Mouse (Mus musculus) cerebellum, adult 9-10 months (tissue): ENCODE results near the gene Casq2.

Experiments used
- DNase-seq: peaks from one replicate; pipeline ENCODE4 v3.0.0; 2022

Casq2 gene

GRCm38 (mm10) chr3:102166794-102167193, 80.6 kb downstream of the Casq2 start:
- DNase-seq: no peak

- DNase-seq: no peak
Observed at GRCm38 (mm10) chr3:102167555-102168210, 81.5 kb downstream of the Casq2 start.

- peak; percentile 89 for DNase-seq
Observed at GRCm38 (mm10) chr3:102169197-102169905, 83.1 kb downstream of the Casq2 start.

- no peak for DNase-seq
Observed at GRCm38 (mm10) chr3:102174118-102174865, 88.1 kb downstream of the Casq2 start.

- DNase-seq: no peak
Observed at GRCm38 (mm10) chr3:102175701-102176100, 89.5 kb downstream of the Casq2 start.

- no peak for DNase-seq
Observed at GRCm38 (mm10) chr3:102176116-102176515, 89.9 kb downstream of the Casq2 start.

GRCm38 (mm10) chr3:102177837-102178615, 91.8 kb downstream of the Casq2 start:
- no peak for DNase-seq

- DNase-seq: no peak
Observed at GRCm38 (mm10) chr3:102179869-102180268, 93.7 kb downstream of the Casq2 start.

- DNase-seq: no peak
Observed at GRCm38 (mm10) chr3:102180746-102181145, 94.5 kb downstream of the Casq2 start.

- DNase-seq: no peak
Observed at GRCm38 (mm10) chr3:102181191-102181590, 95.0 kb downstream of the Casq2 start.

GRCm38 (mm10) chr3:102182601-102183000, 96.4 kb downstream of the Casq2 start:
- no peak for DNase-seq

GRCm38 (mm10) chr3:102184721-102185120, 98.5 kb downstream of the Casq2 start:
- no peak for DNase-seq

GRCm38 (mm10) chr3:102187401-102187800, 101.2 kb downstream of the Casq2 start:
- DNase-seq: no peak

- no peak for DNase-seq
Observed at GRCm38 (mm10) chr3:102188972-102189371, 102.8 kb downstream of the Casq2 start.

- no peak for DNase-seq
Observed at GRCm38 (mm10) chr3:102190015-102190414, 103.8 kb downstream of the Casq2 start.

- no peak for DNase-seq
Observed at GRCm38 (mm10) chr3:102190642-102191041, 104.4 kb downstream of the Casq2 start.

- DNase-seq: no peak
Observed at GRCm38 (mm10) chr3:102191575-102191974, 105.4 kb downstream of the Casq2 start.

GRCm38 (mm10) chr3:102192621-102193020, 106.4 kb downstream of the Casq2 start:
- no peak for DNase-seq

GRCm38 (mm10) chr3:102193488-102194290, 107.5 kb downstream of the Casq2 start:
- no peak for DNase-seq

GRCm38 (mm10) chr3:102194291-102195051, 108.3 kb downstream of the Casq2 start:
- no peak for DNase-seq

GRCm38 (mm10) chr3:102195762-102196161, 109.5 kb downstream of the Casq2 start:
- DNase-seq: no peak
